Mouse (Mus musculus) hindbrain, embryonic 13.5 days (tissue): ENCODE results near the gene Akap8l. TPM values are rescaled to one million over a fixed set of nuclear protein-coding genes. Genes with fewer than 3 reads are reported as not detected.
A peak's percentile ranks its signal among the peaks of the same experiment; 100 is the strongest.

ENCODE experiments used
- ATAC-seq: fragments of 200-750 bp; cut with Nextera tagmentation; 2 replicates; pipeline ENCODE4 v1.8.0; 2017; ENCODE audit warnings: moderate TSS enrichment; ENCODE audit not compliant: low FRiP score
- H3K27ac ChIP-seq: fragments of 300-500 bp; sonication (generic); 2 replicates; pipeline ENCODE4 v1.5.1; 2015; ENCODE audit warnings: inconsistent platforms, mild to moderate bottlenecking, moderate library complexity
- H3K27me3 ChIP-seq: fragments of 300-500 bp; sonication (generic); 2 replicates; pipeline ENCODE4 v1.6.1; 2015; ENCODE audit warnings: mild to moderate bottlenecking, inconsistent platforms
- H3K36me3 ChIP-seq: fragments of 300-500 bp; sonication (generic); 2 replicates; pipeline ENCODE4 v1.6.1; 2015; ENCODE audit warnings: mild to moderate bottlenecking, inconsistent platforms
- H3K4me1 ChIP-seq: fragments of 300-500 bp; sonication (generic); replicated peaks from 2 replicates; pipeline ENCODE4 v1.6.1; 2015; ENCODE audit warnings: inconsistent platforms
- H3K4me2 ChIP-seq: fragments of 300-500 bp; sonication (generic); 2 replicates; pipeline ENCODE4 v1.6.1; 2015; ENCODE audit warnings: inconsistent platforms, mild to moderate bottlenecking, moderate library complexity
- H3K4me3 ChIP-seq: fragments of 300-500 bp; sonication (generic); 2 replicates; pipeline ENCODE4 v1.5.1; 2015; ENCODE audit warnings: mild to moderate bottlenecking, inconsistent platforms
- H3K9ac ChIP-seq: fragments of 300-500 bp; sonication (generic); 2 replicates; pipeline ENCODE4 v1.6.1; 2015; ENCODE audit warnings: mild to moderate bottlenecking, inconsistent platforms
- H3K9me3 ChIP-seq: fragments of 300-500 bp; sonication (generic); 2 replicates; pipeline ENCODE4 v1.6.1; 2016; ENCODE audit warnings: inconsistent platforms
- WGBS: fragments of 180-500 bp; shearing (Covaris S2); methylation state at CpG from one replicate; pipeline ENCODE4 v1.1.7; 2015; 5-methylcytosine and 5-hydroxymethylcytosine counted together
- polyA plus RNA-seq: library from polyadenylated mRNA; unstranded; fragments of >200 nt; fragmentation: Nextera tagmentation; extraction: Ambion mirVana; gene quantifications from 2 replicates; pipeline ENCODE4 v1.2.1, GENCODE M21; 2015

Gene Akap8l
- polyA plus RNA-seq, 1 experiment from 2014 or later: 148 TPM

- 89% methylated on average over 15 of the region's 15 CpGs for WGBS
- H3K4me2 ChIP-seq: no peak overlapping the region
These were observed 26.1 kb upstream of the Akap8l start for GRCm38 (mm10) chr17:32376475-32376874.

GRCm38 (mm10) chr17:32368991-32369578 is 18.7 kb upstream of the Akap8l start:
- no peak for ATAC-seq
- H3K9ac ChIP-seq: 0 out of 2 replicates have a peak overlapping the region, but pooled peaks have one; percentile 29
- H3K4me2 ChIP-seq: peak overlapping the region; percentile 41
- no peak overlapping the region for H3K27ac ChIP-seq
- peaks cover 9% of the 10 kb centered on the region for H3K36me3 ChIP-seq
- no peaks in the 10 kb centered on the region for H3K9me3 ChIP-seq
- peak overlapping the region; percentile 15; the same call in 1 of the 2 replicates for H3K4me3 ChIP-seq
- 15% methylated on average over 14 of the region's 17 CpGs for WGBS
- peaks cover 13% of the 10 kb centered on the region for H3K4me1 ChIP-seq
- H3K27me3 ChIP-seq: no peaks in the 10 kb centered on the region

More at GRCm38 (mm10) chr17:32376475-32376874, 26.1 kb upstream of the Akap8l start:
- Histone ChIP-seq H3K9me3 (no peaks in the 10 kb centered on the region), H3K36me3 (peaks cover 34% of the 10 kb centered on the region), H3K27me3 (no peaks in the 10 kb centered on the region), H3K4me1 (peaks cover 4% of the 10 kb centered on the region; the same call in 1 of the 2 replicates), H3K27ac (no peak overlapping the region), H3K4me3 (no peak overlapping the region), H3K9ac (no peak overlapping the region)
- no peak for ATAC-seq

GRCm38 (mm10) chr17:32367706-32368105 is 17.3 kb upstream of the Akap8l start:
- Histone ChIP-seq H3K4me2 (no peak overlapping the region), H3K4me1 (peaks cover 22% of the 10 kb centered on the region), H3K9ac (no peak overlapping the region; the same call in 1 of the 2 replicates), H3K27ac (no peak overlapping the region), H3K9me3 (no peaks in the 10 kb centered on the region), H3K4me3 (no peak overlapping the region), H3K36me3 (peaks cover 11% of the 10 kb centered on the region), H3K27me3 (no peaks in the 10 kb centered on the region)
- 93% methylated on average over 11 of the region's 11 CpGs for WGBS
- ATAC-seq: no peak

GRCm38 (mm10) chr17:32365296-32365695 is 14.9 kb upstream of the Akap8l start:
- ATAC-seq: no peak
- peak overlapping the region; percentile 85; the same call in 1 of the 2 replicates for H3K27ac ChIP-seq

GRCm38 (mm10) chr17:32364850-32365249 is 14.4 kb upstream of the Akap8l start:
- peak; percentile 27 for ATAC-seq
- 62% methylated on average over 5 of the region's 5 CpGs for WGBS
- Histone ChIP-seq H3K36me3 (peaks cover 37% of the 10 kb centered on the region), H3K27me3 (no peaks in the 10 kb centered on the region), H3K4me2 (peak overlapping the region; percentile 83), H3K4me3 (peak overlapping the region; percentile 91), H3K9ac (peak overlapping the region; percentile 96), H3K4me1 (peaks cover 37% of the 10 kb centered on the region), H3K27ac (peak overlapping the region; percentile 85), H3K9me3 (no peaks in the 10 kb centered on the region)

More at GRCm38 (mm10) chr17:32365296-32365695, 14.9 kb upstream of the Akap8l start:
- H3K9ac ChIP-seq: no peak overlapping the region
- no peaks in the 10 kb centered on the region for H3K27me3 ChIP-seq
- H3K4me2 ChIP-seq: no peak overlapping the region
- H3K4me1 ChIP-seq: peaks cover 37% of the 10 kb centered on the region
- peaks cover 33% of the 10 kb centered on the region for H3K36me3 ChIP-seq
- WGBS: 84% methylated on average over 1 of the region's 1 CpGs
- no peaks in the 10 kb centered on the region for H3K9me3 ChIP-seq
- no peak overlapping the region for H3K4me3 ChIP-seq

GRCm38 (mm10) chr17:32364331-32364730 is 13.9 kb upstream of the Akap8l start:
- Histone ChIP-seq H3K27ac (peak overlapping the region; percentile 85), H3K27me3 (no peaks in the 10 kb centered on the region), H3K4me3 (peak overlapping the region; percentile 91), H3K36me3 (peaks cover 42% of the 10 kb centered on the region), H3K4me1 (peaks cover 37% of the 10 kb centered on the region), H3K9ac (peak overlapping the region; percentile 96), H3K4me2 (peak overlapping the region; percentile 83), H3K9me3 (no peaks in the 10 kb centered on the region)
- ATAC-seq: peak; percentile 94
- under 1% methylated on average over 47 of the region's 47 CpGs for WGBS

- under 1% methylated on average over 22 of the region's 50 CpGs for WGBS
- Histone ChIP-seq H3K9ac (peak overlapping the region; percentile 96), H3K4me3 (peak overlapping the region; percentile 91), H3K4me1 (peaks cover 34% of the 10 kb centered on the region), H3K27ac (peak overlapping the region; percentile 85), H3K4me2 (peak overlapping the region; percentile 83), H3K36me3 (peaks cover 47% of the 10 kb centered on the region), H3K27me3 (no peaks in the 10 kb centered on the region), H3K9me3 (no peaks in the 10 kb centered on the region)
- peak; percentile 57 for ATAC-seq
These were observed 13.5 kb upstream of the Akap8l start for GRCm38 (mm10) chr17:32363821-32364301.

- no peak for ATAC-seq
- H3K36me3 ChIP-seq: peaks cover 56% of the 10 kb centered on the region
- WGBS: 85% methylated on average over 4 of the region's 4 CpGs
- H3K4me1 ChIP-seq: peaks cover 32% of the 10 kb centered on the region
- H3K27me3 ChIP-seq: no peaks in the 10 kb centered on the region
- H3K9ac ChIP-seq: peak overlapping the region; percentile 96
- H3K9me3 ChIP-seq: no peaks in the 10 kb centered on the region
- no peak overlapping the region for H3K27ac ChIP-seq
- H3K4me2 ChIP-seq: peak overlapping the region; percentile 83
- peak overlapping the region; percentile 91 for H3K4me3 ChIP-seq
These were observed 12.3 kb upstream of the Akap8l start for GRCm38 (mm10) chr17:32362686-32363085.

GRCm38 (mm10) chr17:32359928-32360327 is 9.5 kb upstream of the Akap8l start:
- Histone ChIP-seq H3K4me1 (peaks cover 29% of the 10 kb centered on the region), H3K4me2 (no peak overlapping the region), H3K9me3 (no peaks in the 10 kb centered on the region), H3K4me3 (no peak overlapping the region), H3K9ac (no peak overlapping the region), H3K27me3 (no peaks in the 10 kb centered on the region), H3K36me3 (peaks cover 77% of the 10 kb centered on the region), H3K27ac (no peak overlapping the region)
- ATAC-seq: no peak
- 85% methylated on average over 18 of the region's 18 CpGs for WGBS

- Histone ChIP-seq H3K36me3 (peaks cover 87% of the 10 kb centered on the region), H3K9ac (no peak overlapping the region), H3K27ac (no peak overlapping the region), H3K9me3 (no peaks in the 10 kb centered on the region), H3K4me3 (no peak overlapping the region), H3K4me2 (no peak overlapping the region), H3K27me3 (no peaks in the 10 kb centered on the region), H3K4me1 (peaks cover 36% of the 10 kb centered on the region)
- ATAC-seq: no peak
- WGBS: 94% methylated on average over 6 of the region's 6 CpGs
These were observed 8.5 kb upstream of the Akap8l start for GRCm38 (mm10) chr17:32358943-32359340.

GRCm38 (mm10) chr17:32358192-32358942 is 8.0 kb upstream of the Akap8l start:
- WGBS: 93% methylated on average over 7 of the region's 7 CpGs
- Histone ChIP-seq H3K27ac (no peak overlapping the region), H3K9ac (no peak overlapping the region), H3K4me3 (no peak overlapping the region), H3K4me1 (peaks cover 34% of the 10 kb centered on the region), H3K4me2 (no peak overlapping the region), H3K27me3 (no peaks in the 10 kb centered on the region), H3K9me3 (no peaks in the 10 kb centered on the region), H3K36me3 (peaks cover 92% of the 10 kb centered on the region)
- no peak for ATAC-seq
